Mouse (Mus musculus) olfactory bulb, adult 2 months (tissue): ENCODE data around the gene Csnk1e. TPM values are rescaled to one million over a fixed set of nuclear protein-coding genes. Genes with fewer than 3 reads are reported as not detected.

Experiments
- H3K27ac ChIP-seq: fragments of 200-500 bp; 2 replicates; pipeline ENCODE4 v1.5.1; 2012; ENCODE audit warnings: low read depth, low read length; ENCODE audit not compliant: insufficient read depth
- H3K4me1 ChIP-seq: fragments of 200-500 bp; 2 replicates; pipeline ENCODE4 v1.6.1; 2012; ENCODE audit warnings: low read length; ENCODE audit not compliant: control insufficient read depth, insufficient read depth
- H3K4me3 ChIP-seq: fragments of 200-500 bp; 2 replicates; pipeline ENCODE4 v1.5.1; 2012; ENCODE audit warnings: mild to moderate bottlenecking, low read depth, low read length, moderate library complexity; ENCODE audit not compliant: insufficient read depth
- CTCF ChIP-seq: fragments of 200-500 bp; IDR thresholded peaks from 2 replicates; pipeline ENCODE4 v1.5.1; 2012; ENCODE audit warnings: low read depth, mild to moderate bottlenecking, low read length, moderate library complexity; ENCODE audit not compliant: insufficient read depth
- POLR2A ChIP-seq: fragments of 200-500 bp; IDR thresholded peaks from 2 replicates; pipeline ENCODE4 v1.6.1; 2012; ENCODE audit warnings: mild to moderate bottlenecking, low read depth, low read length, moderate library complexity; ENCODE audit not compliant: insufficient read depth
- WGBS: fragments of 180-500 bp; shearing (Covaris S2); methylation state at CpG from one replicate; pipeline ENCODE4 v1.1.7; 2018; 5-methylcytosine and 5-hydroxymethylcytosine counted together
- polyA plus RNA-seq: library from polyadenylated mRNA; stranded (reverse); fragments of >200 nt; gene quantifications from 2 replicates; pipeline ENCODE4 v1.2.4, GENCODE M21; 2012; ENCODE audit warnings: low replicate concordance; ENCODE audit not compliant: missing spikeins, insufficient read depth, insufficient read length

Csnk1e gene
- polyA plus RNA-seq, 1 experiment, result not detected

GRCm38 (mm10) chr15:79439386-79439785, 16.0 kb downstream of the Csnk1e start:
- TF ChIP-seq POLR2A (no peak), CTCF (no peak)
- Histone ChIP-seq H3K27ac (no peak overlapping the region), H3K4me3 (peak overlapping the region; percentile 87; the same call in 1 of the 2 replicates), H3K4me1 (peaks cover 76% of the 10 kb centered on the region)
- 56% methylated on average over 4 of the region's 4 CpGs for WGBS

DNA sequence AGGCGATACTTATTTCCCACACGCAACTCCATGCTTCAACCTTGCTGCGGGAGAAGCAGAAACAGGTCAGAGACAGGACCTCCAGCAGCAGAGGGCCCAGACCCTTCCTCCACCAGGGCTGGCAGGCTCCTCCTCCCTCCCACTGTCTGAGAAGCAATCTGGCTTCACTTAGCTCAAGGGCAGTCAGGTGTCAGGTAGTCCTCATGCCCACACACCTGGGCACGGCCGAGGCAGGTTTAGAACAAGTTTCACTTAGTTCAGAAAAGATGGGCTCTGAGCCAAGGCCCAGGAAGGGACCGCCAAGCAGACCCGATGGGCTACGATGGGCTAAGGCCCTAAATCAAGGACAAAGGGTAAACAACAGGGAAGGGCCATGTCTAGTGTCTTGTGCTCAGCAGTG, 16.6 kb downstream of the Csnk1e start:
- TF ChIP-seq CTCF (no peak), POLR2A (no peak)
- 55% methylated on average over 8 of the region's 8 CpGs for WGBS
- Histone ChIP-seq H3K4me3 (no peak overlapping the region), H3K4me1 (peaks cover 74% of the 10 kb centered on the region), H3K27ac (no peak overlapping the region)

DNA sequence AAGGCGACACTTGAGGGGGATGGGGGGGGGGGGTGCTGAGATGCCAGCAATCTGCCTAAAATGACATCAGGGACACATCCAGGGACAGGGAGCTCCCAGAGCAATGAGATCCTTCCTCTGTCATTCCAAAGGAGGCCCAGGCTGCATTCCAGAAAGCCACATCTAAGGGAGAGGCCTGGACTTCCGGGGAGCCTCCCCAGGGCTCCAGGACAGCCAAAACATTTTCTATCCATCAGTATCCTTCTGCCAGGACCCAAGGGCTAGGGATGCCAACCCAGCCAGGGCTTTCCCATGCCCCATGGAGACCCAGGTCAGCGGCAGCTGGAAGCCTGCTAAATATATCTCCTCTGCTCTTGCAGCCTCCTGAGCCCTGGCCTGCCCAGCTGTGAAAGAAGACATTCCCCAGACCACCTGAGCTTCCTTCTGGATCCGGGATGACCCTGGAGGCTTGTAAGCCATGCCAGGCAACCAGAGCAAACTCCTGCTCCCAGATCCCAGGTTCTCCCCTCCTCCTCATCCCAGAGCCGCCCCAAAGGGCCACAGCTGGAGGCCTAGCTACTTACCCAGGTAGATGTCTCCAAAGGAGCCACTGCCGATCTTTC, 17.1 kb downstream of the Csnk1e start:
- no peak overlapping the region for H3K27ac ChIP-seq
- H3K4me1 ChIP-seq, result peaks cover 70% of the 10 kb centered on the region
- no peak for TF ChIP-seq POLR2A
- TF ChIP-seq CTCF, result no peak
- H3K4me3 ChIP-seq, result no peak overlapping the region
- 61% methylated on average over 6 of the region's 6 CpGs for WGBS

DNA sequence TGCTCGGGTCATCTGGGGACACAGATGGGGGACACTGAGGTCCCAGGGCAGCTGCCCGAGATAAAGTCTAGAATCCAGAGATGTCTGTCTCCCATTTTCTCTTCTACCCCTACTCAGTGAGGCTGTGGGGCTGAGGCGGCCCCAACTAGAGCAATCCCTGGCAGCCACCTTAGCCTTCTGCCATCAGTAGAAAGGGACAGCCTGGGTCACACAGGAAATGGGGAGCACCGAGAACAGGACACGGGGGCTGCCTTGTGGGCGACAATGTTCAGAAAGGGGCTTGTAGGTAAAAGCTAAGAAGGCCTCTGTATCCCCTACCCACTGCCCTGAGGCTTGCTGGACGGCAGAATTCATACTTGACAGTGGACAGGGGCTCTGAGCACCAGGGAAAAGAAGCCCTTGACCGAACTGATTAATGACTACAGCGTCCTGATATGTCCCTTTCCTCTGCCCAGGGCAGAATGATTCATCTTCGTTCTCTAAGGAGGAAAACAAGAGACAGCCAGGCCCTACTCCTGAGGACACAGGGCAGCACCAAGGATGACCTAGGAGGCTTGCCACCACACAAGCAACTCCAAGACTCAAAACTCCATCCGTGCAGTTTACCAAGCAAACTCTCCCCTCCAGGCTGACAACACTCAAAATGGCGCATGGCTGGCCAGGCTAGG, 17.7 kb downstream of the Csnk1e start:
- WGBS, result 83% methylated on average over 12 of the region's 12 CpGs
- peaks cover 68% of the 10 kb centered on the region for H3K4me1 ChIP-seq
- TF ChIP-seq CTCF, result no peak
- TF ChIP-seq POLR2A, result no peak
- H3K4me3 ChIP-seq, result no peak overlapping the region
- no peak overlapping the region for H3K27ac ChIP-seq

DNA sequence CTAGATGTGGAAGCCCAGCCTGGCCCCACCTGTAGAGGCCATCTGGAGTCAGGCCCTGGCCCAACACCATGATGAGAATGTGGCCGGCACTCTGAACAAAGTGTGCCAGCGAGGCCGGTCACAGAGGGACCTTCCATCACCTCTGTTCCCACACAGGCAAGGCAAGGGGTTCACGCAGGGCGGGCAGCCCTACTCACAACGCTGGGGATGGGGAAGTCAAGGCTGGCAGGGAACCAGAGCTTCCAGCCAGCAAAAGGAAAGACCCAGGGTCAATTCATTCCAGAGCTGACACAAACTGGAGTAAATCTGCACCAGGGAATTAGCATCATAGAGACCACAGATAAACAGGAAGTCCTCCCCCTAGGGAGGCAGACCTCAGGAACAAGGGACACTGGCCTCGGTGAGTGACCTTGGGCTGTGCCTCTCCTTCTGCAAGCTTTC, 18.9 kb downstream of the Csnk1e start:
- peaks cover 68% of the 10 kb centered on the region for H3K4me1 ChIP-seq
- no peak overlapping the region; the same call in 1 of the 2 replicates for H3K27ac ChIP-seq
- no peak overlapping the region for H3K4me3 ChIP-seq
- TF ChIP-seq CTCF (no peak), POLR2A (no peak)
- 26% methylated on average over 7 of the region's 7 CpGs for WGBS

DNA sequence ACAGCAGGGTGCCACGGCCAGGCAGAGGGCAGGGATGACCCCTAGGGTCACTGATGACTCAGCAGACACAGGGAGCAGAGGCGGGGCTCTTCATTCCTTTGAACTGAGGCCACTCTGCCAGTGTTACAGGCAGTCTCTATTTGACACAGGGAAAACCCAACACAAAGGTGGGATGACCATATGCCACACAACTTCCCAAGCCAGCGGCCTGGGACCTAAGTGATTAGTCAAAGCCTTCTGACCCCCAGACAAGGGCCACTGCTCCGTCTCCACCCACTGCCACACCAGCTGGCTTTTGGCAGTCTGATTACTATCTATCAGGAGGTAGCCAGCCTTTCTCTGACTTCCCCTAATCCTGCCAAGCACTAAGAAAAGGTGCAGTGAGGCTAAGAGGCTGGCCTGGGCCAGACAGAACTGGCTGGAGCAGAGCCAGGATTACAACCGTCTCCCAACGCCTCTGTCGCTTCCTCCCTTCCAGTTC, 20.1 kb downstream of the Csnk1e start:
- 41% methylated on average over 7 of the region's 7 CpGs for WGBS
- no peak for TF ChIP-seq POLR2A
- no peak for TF ChIP-seq CTCF
- no peak overlapping the region for H3K27ac ChIP-seq
- H3K4me3 ChIP-seq, result no peak overlapping the region
- peaks cover 71% of the 10 kb centered on the region for H3K4me1 ChIP-seq

DNA sequence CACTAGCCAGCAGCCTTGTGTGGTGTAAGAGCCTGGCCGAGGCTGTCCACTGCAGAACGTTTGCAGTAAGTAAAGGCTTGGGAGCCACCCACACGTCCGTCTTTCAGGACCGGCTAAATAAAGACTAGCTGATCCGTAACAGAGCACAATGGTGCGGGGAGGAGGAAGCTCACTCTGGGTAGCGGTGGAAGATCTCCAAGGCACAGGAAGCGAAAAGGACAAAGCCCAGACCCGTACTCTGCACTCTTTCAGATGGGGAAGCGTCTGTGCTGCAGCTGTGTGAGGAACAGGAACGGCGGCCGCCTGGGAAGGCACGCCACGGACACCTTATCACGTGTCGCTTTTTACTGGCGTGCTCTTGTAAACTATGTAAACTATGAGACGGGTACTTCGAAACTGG, 22.5 kb downstream of the Csnk1e start:
- peak overlapping the region; percentile 53; the same call in 1 of the 2 replicates for H3K27ac ChIP-seq

DNA sequence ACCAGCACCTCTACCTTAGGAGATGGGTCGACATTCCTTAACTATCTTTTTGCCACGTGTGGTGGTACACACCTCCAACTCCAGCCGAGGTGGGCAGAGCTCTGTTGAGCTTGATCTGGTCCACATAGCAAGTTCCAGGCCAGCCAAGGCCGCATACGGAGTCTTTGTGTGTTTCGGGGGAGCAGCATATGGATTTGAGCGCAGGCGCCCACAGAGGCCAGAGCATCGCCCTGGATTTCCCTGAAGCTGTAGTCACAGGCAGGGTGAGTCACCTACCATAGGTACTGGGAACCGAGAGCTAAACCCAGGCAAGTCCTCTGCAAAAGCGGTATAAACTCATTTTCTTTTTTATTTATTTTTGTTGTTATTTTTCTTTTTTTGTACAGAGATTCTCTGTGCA, 23.0 kb downstream of the Csnk1e start:
- WGBS, result 63% methylated on average over 11 of the region's 11 CpGs
- H3K27ac ChIP-seq, result peak overlapping the region; percentile 53; the same call in 1 of the 2 replicates
- no peak overlapping the region for H3K4me3 ChIP-seq
- no peak for TF ChIP-seq CTCF
- peaks cover 48% of the 10 kb centered on the region for H3K4me1 ChIP-seq

More for the DNA sequence above, 22.5 kb downstream of the Csnk1e start:
- WGBS, result 19% methylated on average over 21 of the region's 21 CpGs
- no peak for TF ChIP-seq POLR2A
- TF ChIP-seq CTCF, result no peak
- Histone ChIP-seq H3K4me1 (peaks cover 53% of the 10 kb centered on the region), H3K4me3 (no peak overlapping the region)

DNA sequence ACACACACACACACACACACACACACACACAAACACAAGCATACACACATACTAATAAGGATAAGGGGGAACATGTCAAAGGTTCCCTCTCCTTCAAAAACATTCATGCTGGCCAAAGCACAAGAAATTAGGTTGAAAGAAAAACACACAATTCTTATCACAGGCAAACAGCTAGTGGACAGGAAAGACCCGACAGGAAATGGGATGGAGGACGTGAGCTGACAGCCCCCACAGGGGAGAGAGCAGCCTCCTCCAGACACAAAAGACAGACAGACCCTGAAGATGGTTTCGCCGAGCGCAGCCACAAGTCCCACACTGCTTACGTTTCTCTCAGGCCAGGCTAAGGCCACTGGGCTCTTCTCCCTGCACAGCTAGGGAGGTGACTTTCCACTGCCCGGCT, 23.4 kb downstream of the Csnk1e start:
- WGBS, result 80% methylated on average over 7 of the region's 7 CpGs
- peaks cover 45% of the 10 kb centered on the region for H3K4me1 ChIP-seq
- H3K27ac ChIP-seq, result peak overlapping the region; percentile 8; the same call in 1 of the 2 replicates
- no peak overlapping the region for H3K4me3 ChIP-seq
- TF ChIP-seq CTCF (no peak), POLR2A (no peak)
